Mouse (Mus musculus): Measurements from ENCODE around the gene Siae. TPM values are rescaled to one million over a fixed set of nuclear protein-coding genes. Genes with fewer than 3 reads are reported as not detected.

Gene Siae
- total RNA-seq (2021), result 1 to 10 TPM; 4.1 to 4.6 TPM
- long read RNA-seq, experiment 1, full-length matches to known transcripts, result 2 of 3 reads
- long read RNA-seq, experiment 1, partial matches to known transcripts, result 1 of 3 reads
- long read RNA-seq, experiment 1, other reads (novel, unspliced or antisense), result 0 of 3 reads
- long read RNA-seq, experiment 2, full-length matches to known transcripts, result 2 of 3 reads
- long read RNA-seq, experiment 2, partial matches to known transcripts, result 1 of 3 reads
- long read RNA-seq, experiment 2, other reads (novel, unspliced or antisense), result 0 of 3 reads

GRCm38 (mm10) chr9:37554838-37555748 is at the start of gene Siae:
Siae (plus strand) TSS chr9:37555698.
- TF ChIP-seq CTCF (IDR thresholded peaks at IDR 0.05), result no peak
- Histone ChIP-seq H3K4me3 (no peak within 1 kb of the TSS), H3K27ac (no peak within 1 kb of the TSS)
- no peak for DNase-seq
- intact Hi-C loops (cut with DNase I), result loop anchor here (5.0 kb wide), 1 partner anchor 57 kb away; the partner anchor contains the start of gene Spa17

- no peak for TF ChIP-seq CTCF (IDR thresholded peaks at IDR 0.05)
- H3K27ac ChIP-seq, result no peak overlapping the region
Observed at GRCm38 (mm10) chr9:37506023-37506422, 49.5 kb upstream of the Siae start.

GRCm38 (mm10) chr9:37512097-37512496 is 43.4 kb upstream of the Siae start:
- intact Hi-C loops (cut with DNase I), result no loop called here
- TF ChIP-seq CTCF (IDR thresholded peaks at IDR 0.05), result peak; percentile 27

More at GRCm38 (mm10) chr9:37506023-37506422, 49.5 kb upstream of the Siae start:
- DNase-seq, result no peak
- no peak overlapping the region for H3K4me3 ChIP-seq
- intact Hi-C loops (cut with DNase I), result no loop called here

GRCm38 (mm10) chr9:37514456-37514855 is 41.0 kb upstream of the Siae start:
- no peak for TF ChIP-seq CTCF (IDR thresholded peaks at IDR 0.05)

More at GRCm38 (mm10) chr9:37512097-37512496, 43.4 kb upstream of the Siae start:
- Histone ChIP-seq H3K27ac (no peak overlapping the region), H3K4me3 (no peak overlapping the region)
- DNase-seq, result no peak

DNA sequence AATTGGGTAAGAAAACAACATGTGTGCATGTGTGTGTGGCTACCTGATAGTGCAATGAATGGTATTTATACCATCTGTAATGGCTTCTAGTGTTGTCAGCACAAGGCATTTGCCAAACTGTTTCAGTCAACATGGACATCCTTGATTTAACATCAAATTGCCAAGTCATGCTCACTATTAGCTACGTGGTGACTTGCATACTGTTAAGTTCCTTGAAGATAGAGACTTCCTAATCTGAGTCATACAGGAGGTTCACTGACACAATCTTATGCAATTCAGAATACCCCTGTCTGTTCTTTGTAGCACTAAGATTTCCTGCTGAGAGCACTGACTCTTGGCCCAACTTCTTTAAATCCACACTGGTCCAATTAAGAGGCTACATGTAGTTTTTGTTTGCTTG is 38.0 kb upstream of the Siae start:
- no peak for TF ChIP-seq CTCF (IDR thresholded peaks at IDR 0.05)
- DNase-seq, result no peak
- no peak overlapping the region for H3K27ac ChIP-seq
- H3K4me3 ChIP-seq, result no peak overlapping the region
- intact Hi-C loops (cut with DNase I), result no loop called here

More at GRCm38 (mm10) chr9:37514456-37514855, 41.0 kb upstream of the Siae start:
- no peak for DNase-seq
- no peak overlapping the region for H3K4me3 ChIP-seq
- no peak overlapping the region for H3K27ac ChIP-seq
- intact Hi-C loops (cut with DNase I), result no loop called here

- no peak overlapping the region for H3K4me3 ChIP-seq
- DNase-seq, result no peak
- TF ChIP-seq CTCF (IDR thresholded peaks at IDR 0.05), result no peak
- no peak overlapping the region for H3K27ac ChIP-seq
- intact Hi-C loops (cut with DNase I), result no loop called here
Observed at GRCm38 (mm10) chr9:37518991-37519390, 36.5 kb upstream of the Siae start.

GRCm38 (mm10) chr9:37519995-37520394 is 35.5 kb upstream of the Siae start:
- DNase-seq, result no peak
- H3K4me3 ChIP-seq, result no peak overlapping the region
- intact Hi-C loops (cut with DNase I), result no loop called here
- TF ChIP-seq CTCF (IDR thresholded peaks at IDR 0.05), result no peak
- H3K27ac ChIP-seq, result no peak overlapping the region

- intact Hi-C loops (cut with DNase I), result no loop called here
- Histone ChIP-seq H3K27ac (no peak overlapping the region), H3K4me3 (no peak overlapping the region)
- DNase-seq, result no peak
- no peak for TF ChIP-seq CTCF (IDR thresholded peaks at IDR 0.05)
Observed at GRCm38 (mm10) chr9:37525461-37525860, 30.0 kb upstream of the Siae start.

GRCm38 (mm10) chr9:37526443-37527395 is 28.8 kb upstream of the Siae start:
- DNase-seq, result peak; percentile 39
- Histone ChIP-seq H3K27ac (peak overlapping the region; percentile 92), H3K4me3 (peak overlapping the region; percentile 77)
- peak; percentile 60 for TF ChIP-seq CTCF (IDR thresholded peaks at IDR 0.05)
- intact Hi-C loops (cut with DNase I), result no loop called here

- peak; percentile 85 for DNase-seq
- intact Hi-C loops (cut with DNase I), result no loop called here
- Histone ChIP-seq H3K4me3 (peak within 1 kb of the TSS; percentile 77), H3K27ac (peak within 1 kb of the TSS; percentile 92)
- peak; percentile 15; the same call in 1 of the 2 replicates for TF ChIP-seq CTCF (IDR thresholded peaks at IDR 0.05)
Observed at GRCm38 (mm10) chr9:37527396-37528224, 27.9 kb upstream of the Siae start, which contains the start of gene Esam. Esam (plus strand) TSS chr9:37528078.
